Mouse (Mus musculus) large intestine, adult 2 months (tissue): ENCODE results near the gene Slc6a18. TPM values are rescaled to one million over a fixed set of nuclear protein-coding genes. Genes with fewer than 3 reads are reported as not detected.

ENCODE experiments used
- DNase-seq: peaks from one replicate; pipeline ENCODE4 v3.0.0-alpha.2; 2012; ENCODE audit warnings: low read depth, low spot score
- WGBS: fragments of 180-500 bp; shearing (Covaris S2); methylation state at CpG from one replicate; pipeline ENCODE4 v1.1.7; 2018; 5-methylcytosine and 5-hydroxymethylcytosine counted together
- polyA plus RNA-seq: library from polyadenylated mRNA; depleted of rRNA; stranded (reverse); fragments of >200 nt; gene quantifications from 2 replicates; pipeline ENCODE4 v1.2.3, GENCODE M21; 2012

Slc6a18 gene
- polyA plus RNA-seq, 1 experiment, result 1.9 TPM

DNA sequence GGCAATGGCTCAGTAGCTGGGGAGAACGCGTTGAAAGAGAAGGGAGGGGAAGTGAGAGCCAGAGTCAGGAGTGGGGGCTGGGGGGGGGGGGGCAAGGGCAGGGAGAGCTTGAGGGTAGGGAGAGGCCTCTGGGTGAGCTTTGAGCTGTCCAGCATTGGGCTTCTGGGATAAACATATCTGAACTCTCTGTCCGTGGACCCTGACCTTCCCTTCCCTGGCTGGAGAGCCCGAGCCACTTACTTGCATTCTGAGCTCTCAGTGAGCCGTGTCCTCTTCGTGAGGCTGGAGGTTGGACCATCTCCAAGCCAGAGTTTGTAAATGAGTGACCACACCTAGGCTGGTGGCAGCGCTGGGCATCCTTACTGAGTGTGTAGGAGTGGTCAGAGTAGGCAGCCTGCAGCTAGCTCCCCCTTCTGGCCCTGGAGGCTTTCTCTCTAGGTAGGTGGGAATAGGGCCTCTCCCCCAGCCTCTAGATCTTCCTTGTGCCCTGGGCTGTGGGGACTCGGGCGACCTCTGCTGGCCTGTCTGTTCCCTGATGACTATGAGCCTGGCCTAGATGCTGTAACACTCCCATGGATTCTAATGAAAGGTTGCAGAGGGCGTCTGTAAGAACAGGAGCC, 14.5 kb upstream of the Slc6a18 start:
- WGBS, result 23% methylated on average over 10 of the region's 10 CpGs

DNA sequence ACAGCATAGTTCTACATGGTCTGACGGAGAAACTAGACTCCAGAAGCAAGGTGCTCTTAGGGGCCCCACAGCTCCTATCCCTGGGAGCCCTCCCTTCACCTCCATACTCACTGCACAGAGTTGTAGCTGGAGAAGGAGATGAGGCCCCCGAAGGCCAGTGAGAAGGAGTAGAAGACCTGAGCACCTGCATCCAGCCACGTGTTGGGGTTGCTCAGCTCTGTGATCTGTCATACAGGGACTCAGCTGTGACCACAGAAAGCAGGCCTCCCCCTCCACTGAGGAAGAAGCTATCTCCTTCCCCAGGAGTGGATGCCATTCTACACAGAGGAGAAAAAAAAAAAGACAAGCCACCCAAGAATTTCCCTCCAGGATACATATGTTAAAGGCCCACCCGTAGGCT, 11.1 kb upstream of the Slc6a18 start:
- WGBS, result 72% methylated on average over 4 of the region's 4 CpGs

More for the DNA sequence above, 14.5 kb upstream of the Slc6a18 start:
- DNase-seq, result peak; percentile 10

DNA sequence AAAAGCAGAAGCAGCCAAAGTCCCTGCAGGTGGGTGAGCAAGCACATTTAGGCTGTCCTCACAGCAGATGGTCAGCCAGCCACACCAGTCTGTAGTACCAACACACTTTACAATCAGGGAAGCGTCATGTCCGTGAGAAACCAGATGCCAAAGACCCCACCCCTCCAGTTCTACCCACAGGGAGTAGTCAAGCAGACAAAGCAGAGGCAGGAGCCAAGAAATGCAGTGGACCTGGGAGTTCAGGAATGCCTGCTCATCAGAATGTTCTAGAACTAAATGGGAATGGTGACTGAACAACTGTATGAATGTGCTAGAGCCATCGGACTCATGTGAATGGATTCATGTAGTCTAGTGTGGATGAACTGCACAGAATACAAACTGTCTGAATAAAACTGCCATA, 9.8 kb upstream of the Slc6a18 start:
- WGBS, result 41% methylated on average over 3 of the region's 3 CpGs
- DNase-seq, result no peak

More for the DNA sequence above, 11.1 kb upstream of the Slc6a18 start:
- DNase-seq, result no peak

DNA sequence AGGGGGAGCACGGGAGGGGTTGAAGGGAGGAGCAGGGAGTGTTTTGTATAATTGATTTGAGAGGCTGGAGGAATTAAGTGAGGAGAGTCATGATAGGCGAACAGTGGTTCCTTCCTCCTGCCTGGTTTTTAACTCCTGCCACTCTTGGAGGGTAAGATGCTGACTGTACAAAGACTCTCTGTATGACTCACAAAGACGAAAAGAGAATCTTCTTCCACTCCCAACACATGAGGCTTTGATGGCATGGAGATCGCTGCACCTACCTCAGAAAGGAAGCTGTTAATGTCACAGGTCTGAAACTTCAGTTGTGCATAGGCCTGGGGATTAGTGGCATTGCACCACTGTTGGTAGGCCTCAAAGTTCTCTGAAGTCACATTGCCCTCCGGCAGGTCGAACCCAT, 7.7 kb upstream of the Slc6a18 start:
- no peak for DNase-seq
- 68% methylated on average over 6 of the region's 6 CpGs for WGBS

DNA sequence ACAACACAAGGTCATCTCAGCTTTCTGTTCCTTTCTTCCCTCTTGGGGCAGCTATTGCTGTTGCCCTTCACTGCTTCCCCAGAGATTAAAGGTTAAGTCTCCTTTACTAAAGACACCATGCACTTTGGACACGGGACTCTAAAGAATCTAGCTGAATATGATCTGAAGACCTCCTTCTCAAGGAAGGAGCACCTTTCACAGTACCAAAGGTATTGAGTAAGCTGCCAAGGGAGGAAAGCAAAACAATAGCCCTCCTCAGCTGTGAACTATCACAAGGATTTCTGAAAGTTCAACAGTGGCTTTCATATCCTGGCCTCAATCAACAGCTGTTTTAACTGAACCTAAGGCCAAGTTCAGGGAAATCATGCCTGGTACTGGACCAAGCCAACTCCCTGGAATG, 6.6 kb upstream of the Slc6a18 start:
- no peak for DNase-seq
- 73% methylated on average over 1 of the region's 1 CpGs for WGBS

DNA sequence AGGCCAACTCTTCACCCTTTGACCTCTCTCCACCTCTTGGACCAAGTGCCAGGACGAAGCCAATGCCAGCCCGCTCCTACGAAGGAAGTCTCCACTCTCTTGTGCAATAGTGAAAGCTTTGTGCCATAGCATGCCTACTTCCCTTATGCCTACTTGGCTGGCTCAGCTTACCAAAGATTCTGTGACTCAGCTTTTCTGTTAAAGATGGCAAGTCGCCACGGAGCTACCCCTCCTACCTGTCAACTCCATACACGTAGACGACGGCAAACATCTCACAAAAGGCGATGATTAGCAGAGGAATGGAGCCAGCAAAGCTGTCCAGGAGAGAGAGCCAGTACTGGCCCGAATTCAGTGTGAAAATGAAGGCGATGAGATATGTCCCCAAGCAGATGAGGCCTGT, 5.9 kb upstream of the Slc6a18 start:
- no peak for DNase-seq
- 79% methylated on average over 11 of the region's 11 CpGs for WGBS

DNA sequence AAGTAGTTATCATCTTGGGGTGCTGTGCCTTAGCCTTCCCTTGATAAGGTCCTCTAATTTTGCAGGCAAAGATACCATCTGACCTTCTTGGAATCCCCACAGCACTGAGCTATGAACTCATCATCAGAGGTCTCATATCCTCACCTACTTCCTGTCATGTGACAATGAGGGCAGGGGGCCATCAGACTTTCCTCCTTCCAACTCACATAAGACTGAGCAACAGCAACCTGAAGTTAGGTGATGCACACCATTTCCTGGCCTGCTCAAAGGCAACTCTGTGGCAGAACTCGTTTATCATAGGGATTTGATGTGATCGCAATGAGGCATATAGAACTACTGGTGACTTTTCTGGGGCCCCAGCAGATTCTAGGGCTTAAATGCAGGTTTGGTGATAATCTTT, 4.4 kb upstream of the Slc6a18 start:
- no peak for DNase-seq
- WGBS, result 88% methylated on average over 2 of the region's 2 CpGs

DNA sequence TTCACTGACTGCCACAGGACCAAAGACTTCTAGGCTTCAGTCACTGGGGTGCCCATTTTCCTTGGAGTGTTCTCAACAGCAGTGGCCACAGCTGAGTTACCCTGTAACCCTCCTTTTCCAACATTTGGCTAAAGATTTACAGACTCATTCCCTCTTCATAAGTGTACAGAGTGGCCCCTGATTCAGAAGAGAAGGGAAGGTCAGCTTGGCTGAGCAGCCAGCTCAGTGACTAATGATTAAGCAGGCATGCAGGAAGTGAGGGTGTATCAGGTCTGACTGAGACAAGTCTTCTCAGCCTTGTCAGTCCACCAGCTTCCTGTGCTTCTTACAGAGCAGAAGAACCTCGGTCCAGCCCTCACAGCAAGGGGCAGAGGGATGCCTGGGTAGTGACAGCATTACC, 2.6 kb upstream of the Slc6a18 start:
- DNase-seq, result no peak
- WGBS, result 15% methylated on average over 1 of the region's 1 CpGs

DNA sequence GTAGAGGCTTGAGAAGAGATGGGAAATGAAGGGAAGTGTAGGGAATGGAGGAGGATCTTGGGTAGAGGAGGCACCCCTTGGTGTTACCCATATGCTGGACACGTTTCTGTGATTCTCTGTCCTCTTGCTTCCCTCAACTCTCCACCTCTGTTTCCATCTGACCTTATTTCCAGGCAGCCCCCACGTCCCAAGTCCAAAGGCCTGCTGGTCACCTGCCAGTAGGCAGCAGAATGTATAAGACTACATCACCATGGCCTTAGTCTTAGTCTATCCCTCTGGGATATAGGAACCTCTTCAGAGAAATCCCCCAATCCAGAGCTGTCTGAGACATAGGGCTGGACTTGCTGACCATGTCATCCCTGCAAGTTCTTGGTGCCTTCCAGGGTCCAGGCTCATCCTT, 1.5 kb upstream of the Slc6a18 start:
- no peak for DNase-seq
- 65% methylated on average over 2 of the region's 2 CpGs for WGBS

DNA sequence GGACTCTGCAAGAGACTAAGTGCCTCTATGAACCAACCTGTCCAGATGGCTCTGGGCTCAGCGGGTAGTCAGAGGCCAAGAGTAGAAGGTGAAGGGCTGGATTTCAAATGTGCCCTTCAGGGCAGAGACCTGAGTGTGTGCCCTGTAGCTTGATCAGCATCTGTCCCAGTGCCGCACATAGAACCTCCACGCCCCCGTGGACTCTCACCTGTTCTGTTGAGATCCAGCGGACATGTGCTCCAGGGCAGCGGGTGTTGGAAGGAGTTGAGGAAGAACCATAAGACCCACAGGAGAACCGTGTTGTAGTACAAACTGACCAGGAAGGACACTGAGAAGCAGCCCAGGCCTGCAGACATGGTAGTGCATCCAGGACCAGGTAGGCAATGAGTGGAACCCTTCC, 2.7 kb downstream of the Slc6a18 start:
- WGBS, result 84% methylated on average over 7 of the region's 7 CpGs
- no peak for DNase-seq

DNA sequence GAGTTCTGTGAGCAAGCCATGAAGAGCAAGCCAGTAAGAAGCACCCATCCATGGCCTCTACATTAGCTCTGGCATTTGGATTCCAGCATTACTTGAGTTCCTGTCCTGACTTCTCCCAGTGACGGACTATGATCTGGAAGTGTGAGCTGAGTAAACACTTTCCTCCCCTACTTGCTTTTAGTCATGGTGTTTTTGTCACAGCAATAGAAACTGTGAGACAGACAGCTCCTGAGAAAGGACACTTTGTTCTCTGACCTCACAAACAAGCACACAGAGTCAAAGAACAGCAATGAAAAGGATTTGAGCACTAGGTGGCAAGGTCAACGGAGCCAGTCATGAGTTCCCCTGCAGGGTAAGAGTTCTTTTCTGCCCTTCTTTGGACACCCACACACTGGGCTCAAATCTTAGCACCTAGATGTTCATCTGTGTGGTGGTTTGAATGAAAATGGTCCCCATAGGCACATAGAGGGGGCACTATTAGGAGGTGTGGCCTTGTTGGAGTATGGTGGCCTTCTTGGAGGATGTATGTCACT, 17.6 kb downstream of the Slc6a18 start:
- DNase-seq, result no peak
- WGBS, result 60% methylated on average over 2 of the region's 2 CpGs

DNA sequence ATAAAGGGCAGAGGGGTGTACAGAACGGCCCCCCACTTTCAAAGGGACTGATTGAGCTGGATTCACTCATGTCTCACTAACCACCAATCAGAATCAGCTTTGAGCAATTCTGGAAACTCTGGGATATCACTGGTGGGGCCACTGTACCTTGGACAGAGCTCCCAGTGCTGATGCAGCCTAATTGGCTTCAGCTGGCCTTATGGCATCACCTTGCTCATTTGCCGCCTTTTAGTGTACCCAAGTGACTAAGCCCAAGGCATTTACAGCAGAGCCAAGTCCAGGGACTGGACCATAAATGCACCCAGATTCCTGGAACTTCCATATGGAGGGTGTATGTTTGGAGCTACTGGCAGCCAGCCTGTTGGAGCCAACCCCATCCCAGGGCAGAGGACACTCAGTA, 18.9 kb downstream of the Slc6a18 start:
- no peak for DNase-seq
- WGBS, result 29% methylated on average over 2 of the region's 2 CpGs

DNA sequence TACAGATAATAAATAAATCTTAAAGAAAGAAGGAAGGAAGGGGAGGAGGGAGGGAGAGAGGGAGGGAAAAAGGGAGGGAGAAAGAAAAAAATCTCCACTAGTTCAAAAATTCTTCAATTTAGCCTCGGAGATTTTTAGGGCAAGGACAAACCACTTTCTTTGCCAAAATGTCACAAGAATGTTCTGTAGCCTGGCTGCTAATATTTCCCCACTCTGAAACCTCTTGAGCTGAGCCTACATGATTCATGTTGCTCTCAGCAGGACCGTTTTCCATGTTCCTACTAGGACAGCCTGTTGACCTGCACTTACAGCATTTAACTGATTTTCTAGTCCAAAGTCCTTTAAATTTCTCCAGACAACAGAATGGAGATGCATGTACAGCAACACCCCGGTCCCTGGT, 22.8 kb downstream of the Slc6a18 start:
- 53% methylated on average over 3 of the region's 3 CpGs for WGBS
- no peak for DNase-seq

DNA sequence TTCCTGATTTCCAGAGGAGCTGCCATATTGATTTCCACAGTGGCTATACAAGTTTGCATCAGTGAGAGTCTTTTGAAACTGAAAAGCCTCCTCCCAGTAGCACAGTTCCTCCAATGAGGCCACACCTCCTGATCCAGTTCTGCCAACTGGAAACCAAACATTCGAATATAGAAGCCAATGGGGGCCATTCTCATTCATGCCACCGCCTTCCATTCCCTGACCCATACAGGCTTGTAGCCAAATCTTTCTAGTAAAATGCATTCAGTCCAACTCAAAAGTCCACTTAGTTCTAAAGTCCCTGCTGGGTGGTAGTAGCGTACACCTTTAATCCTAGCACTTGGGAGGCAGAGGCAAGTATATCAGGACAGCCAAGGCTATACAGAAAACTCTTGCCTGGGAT, 24.6 kb downstream of the Slc6a18 start:
- WGBS, result 68% methylated on average over 3 of the region's 3 CpGs
- no peak for DNase-seq

DNA sequence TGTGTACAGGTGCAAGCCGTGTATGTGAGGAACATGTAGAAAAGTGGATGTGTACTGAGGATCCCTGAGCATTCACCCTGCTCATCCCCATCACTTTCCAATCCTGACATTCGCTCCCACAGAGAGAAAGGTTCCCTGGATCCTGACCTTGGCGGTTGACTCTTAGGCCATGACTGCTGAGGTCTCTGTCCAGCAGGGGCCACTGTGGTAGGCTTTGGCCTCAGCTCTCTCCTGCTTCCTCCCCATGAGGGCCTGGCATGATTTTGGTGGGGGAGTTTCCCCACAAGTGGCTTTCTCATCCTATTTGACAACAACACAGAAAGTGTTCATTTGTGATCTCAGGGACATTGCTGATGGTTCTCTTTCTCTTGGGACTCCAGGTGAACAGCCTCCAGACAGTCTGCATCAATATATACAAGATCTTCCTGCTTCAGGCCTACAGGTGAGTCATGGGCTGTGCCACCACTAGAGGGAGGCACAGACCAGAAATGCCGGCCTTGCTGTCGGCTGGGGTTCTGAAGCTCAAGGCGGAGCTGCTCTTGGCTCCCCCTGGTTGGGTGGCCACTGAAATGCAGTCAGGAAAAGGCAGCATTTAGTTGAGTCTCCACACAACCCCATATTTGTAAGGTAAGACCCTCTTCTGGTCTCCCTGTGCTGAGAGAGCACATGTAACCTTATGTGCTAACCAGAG, 31.3 kb downstream of the Slc6a18 start:
- 44% methylated on average over 6 of the region's 6 CpGs for WGBS
- no peak for DNase-seq

DNA sequence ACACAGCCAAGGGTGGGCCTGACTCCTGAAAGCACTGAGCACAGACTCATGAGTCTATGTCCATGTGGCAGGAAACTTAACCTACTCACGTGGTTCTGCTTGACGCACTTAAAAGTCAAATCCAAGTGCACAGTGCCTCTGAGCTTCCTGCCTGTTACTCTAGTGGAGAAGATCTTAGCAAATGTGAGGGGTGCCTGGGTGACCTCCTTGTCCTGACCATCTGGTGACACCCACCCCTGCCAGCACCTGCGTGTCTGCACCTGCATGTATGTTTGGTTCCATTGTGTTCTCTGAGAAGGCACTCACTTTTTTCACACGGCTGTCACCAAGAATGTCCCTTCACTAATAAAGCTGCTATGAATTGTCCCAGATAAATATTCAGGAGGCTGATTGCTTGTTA, 36.5 kb downstream of the Slc6a18 start:
- WGBS, result 89% methylated on average over 4 of the region's 4 CpGs
- DNase-seq, result no peak

DNA sequence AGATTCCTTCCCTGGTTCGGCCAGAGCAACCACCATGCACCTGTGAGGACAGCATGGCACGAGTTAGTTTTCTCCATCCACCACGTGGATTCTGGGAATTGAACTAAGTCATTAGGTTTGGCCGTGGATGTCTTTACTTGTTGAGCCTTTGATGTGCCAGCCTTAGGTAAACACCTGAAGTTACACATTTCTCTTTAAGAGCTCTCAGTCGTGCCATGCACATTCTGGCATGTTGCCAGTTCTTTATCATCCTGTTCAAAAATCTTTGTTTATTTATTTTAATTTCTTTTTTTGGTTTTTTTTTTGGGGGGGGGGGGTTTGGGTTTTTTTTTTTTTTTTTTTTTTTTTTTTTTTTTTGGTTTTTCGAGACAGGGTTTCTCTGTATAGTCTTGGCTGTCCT, 40.0 kb downstream of the Slc6a18 start:
- DNase-seq, result no peak
- WGBS, result 39% methylated on average over 5 of the region's 6 CpGs

DNA sequence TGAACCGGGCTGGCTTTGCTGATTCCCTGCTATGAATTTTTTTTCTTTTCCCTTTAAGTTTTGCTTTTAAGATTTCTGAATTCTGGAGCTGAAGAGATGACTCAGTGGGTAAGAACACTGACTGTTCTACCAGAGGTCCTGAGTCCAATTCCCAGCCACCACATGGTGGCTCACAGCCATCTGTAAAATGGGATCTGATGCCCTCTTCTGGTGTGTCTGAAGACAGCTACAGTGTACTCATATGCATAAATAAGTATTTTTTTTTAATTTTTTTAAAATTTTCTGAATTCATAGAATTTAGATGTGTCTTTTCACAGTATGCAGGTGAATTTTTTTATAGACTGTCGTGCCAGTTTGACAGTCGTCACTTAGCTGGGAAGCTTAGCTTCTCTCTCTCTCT, 46.0 kb downstream of the Slc6a18 start:
- DNase-seq, result no peak

DNA sequence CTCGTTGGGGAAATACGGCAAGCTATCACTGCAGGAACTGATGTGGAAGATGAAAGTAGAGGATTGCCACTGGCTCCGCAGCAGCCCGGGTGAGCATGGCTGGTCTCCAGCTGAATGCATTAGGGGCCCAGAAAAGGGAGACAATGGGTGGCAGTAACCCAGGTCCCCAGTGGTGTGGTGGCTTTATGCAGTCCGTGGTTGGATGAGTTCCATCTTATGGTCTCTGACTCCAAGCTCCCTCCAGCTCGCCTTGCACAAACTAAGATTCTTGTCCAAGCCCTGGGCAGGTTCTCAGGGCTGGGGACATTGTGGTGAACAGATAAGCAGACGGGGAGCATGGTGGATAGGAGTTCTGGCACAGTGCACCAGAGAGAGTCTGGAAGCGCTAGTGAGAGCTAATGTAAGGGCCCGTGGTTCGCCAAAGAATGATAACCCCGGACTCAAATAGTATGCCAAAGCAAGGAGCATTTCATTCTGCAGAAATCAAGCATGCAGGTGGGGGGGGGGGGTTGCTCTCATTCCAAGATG, 49.2 kb downstream of the Slc6a18 start:
- DNase-seq, result no peak
- WGBS, result 87% methylated on average over 11 of the region's 11 CpGs

More for the DNA sequence above, 46.0 kb downstream of the Slc6a18 start:
- 93% methylated on average over 3 of the region's 3 CpGs for WGBS

DNA sequence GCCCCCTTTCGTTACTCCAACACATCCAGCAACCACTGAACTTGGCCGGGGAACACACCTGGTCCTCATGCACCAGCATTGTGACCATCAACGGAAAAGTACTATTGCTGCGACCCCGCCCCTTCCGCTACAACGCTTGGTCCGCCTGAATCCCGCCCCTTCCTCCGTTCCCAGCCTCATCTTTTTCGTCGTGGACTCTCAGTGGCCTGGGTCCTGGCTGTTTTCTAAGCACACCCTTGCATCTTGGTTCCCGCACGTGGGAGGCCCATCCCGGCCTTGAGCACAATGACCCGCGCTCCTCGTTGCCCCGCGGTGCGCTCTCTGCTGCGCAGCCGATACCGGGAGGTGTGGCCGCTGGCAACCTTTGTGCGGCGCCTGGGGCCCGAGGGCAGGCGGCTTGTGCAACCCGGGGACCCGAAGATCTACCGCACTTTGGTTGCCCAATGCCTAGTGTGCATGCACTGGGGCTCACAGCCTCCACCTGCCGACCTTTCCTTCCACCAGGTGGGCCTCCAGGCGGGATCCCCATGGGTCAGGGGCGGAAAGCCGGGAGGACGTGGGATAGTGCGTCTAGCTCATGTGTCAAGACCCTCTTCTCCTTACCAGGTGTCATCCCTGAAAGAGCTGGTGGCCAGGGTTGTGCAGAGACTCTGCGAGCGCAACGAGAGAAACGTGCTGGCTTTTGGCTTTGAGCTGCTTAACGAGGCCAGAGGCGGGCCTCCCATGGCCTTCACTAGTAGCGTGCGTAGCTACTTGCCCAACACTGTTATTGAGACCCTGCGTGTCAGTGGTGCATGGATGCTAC, 50.9 kb downstream of the Slc6a18 start, which contains the start of gene Tert:
TSS of gene Tert (plus strand) at position 167 of the 805 bp plus-strand sequence.
- DNase-seq, result no peak
- 11% methylated on average over 47 of the region's 47 CpGs for WGBS
